Mouse (Mus musculus) lung, postnatal 0 days (tissue): ENCODE measurements around the gene Zfp366.

ENCODE experiments used
- CTCF ChIP-seq: IDR thresholded peaks from 2 replicates; pipeline ENCODE4 v1.5.1; 2016; ENCODE audit warnings: antibody characterized with exemption, mild to moderate bottlenecking
- EP300 ChIP-seq: IDR thresholded peaks from 2 replicates; pipeline ENCODE4 v1.6.1; 2016; ENCODE audit warnings: antibody characterized with exemption, mild to moderate bottlenecking, control low read depth

DNA sequence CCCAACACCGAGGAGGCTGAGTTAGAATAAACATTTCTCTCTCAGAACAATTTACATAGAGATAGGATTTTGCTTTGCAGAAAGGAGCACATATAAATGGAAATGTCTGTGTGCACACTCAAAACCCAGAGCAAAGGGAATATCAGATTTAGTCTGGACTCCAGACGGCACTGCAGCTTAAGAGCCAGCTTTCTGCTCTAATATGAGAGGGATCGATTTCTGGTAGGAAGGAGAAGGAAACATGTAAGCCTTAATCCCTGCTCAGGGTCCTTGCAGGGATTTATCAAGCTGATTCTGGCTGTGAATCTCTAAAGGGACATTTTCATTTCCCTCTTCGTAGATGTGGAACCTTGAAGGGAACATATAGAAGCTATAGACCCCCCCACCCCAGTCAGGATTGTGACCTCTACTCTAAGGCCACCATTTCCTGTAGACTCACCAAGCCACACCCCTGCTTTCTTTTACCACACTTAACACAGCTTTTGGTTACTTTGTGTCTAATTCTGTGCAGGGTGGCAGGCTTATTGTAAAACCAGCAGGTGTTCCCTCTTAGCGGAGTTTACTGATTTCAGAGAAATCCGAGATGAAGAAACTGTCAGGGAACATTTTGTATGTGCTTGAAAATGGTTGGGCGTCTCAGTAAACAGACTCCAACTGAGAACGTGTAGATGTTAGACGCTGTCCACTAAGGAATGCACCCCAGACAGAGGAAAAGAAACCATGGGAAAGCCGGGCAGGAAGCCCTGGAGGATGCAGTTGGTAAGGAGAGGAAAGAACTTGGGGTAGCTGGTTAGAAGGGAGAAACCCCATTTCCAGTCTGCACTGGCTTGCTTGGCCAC lies 20.9 kb upstream of the Zfp366 start:
- no peak for TF ChIP-seq CTCF
- peak; percentile 84 for TF ChIP-seq EP300
